Mouse (Mus musculus) adrenal gland, postnatal 36 days (tissue): ENCODE results near the gene Mtus2. TPM values are rescaled to one million over a fixed set of nuclear protein-coding genes. Genes with fewer than 3 reads are reported as not detected.
A peak's percentile ranks its signal among the peaks of the same experiment; 100 is the strongest.

Source experiments
- DNase-seq, 2 experiments: peaks; one replicate each; pipeline ENCODE4 v3.0.0; 2021; ENCODE audit warnings: mixed read lengths in 1 of 2
- total RNA-seq, 2 experiments: library from RNA; stranded (reverse); gene quantifications; 2 replicates each; pipeline ENCODE4 v1.2.3; 2021

The Mtus2 gene
- total RNA-seq, 2 experiments from 2014 or later: 1.1 to 4.2 TPM

DNA sequence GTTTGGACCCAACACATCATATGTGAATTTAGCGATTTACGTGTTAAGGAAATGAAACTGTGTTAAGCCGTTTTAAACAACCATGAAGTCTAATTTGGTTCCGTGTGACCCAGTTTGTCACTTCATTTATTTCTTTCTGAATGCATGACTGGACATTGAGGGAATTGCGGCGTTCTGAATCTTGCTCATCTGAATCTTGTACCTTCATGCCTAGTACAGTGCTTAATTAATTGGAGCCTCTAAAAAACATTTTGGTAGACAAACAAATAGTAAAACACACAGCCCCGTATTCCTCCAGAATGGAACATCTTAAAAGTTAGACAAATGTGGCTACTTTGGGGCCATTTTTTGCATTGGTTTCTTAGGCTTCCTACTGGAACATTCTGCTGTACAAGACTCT is 84.5 kb downstream of the Mtus2 start:
- DNase-seq: no peak

DNA sequence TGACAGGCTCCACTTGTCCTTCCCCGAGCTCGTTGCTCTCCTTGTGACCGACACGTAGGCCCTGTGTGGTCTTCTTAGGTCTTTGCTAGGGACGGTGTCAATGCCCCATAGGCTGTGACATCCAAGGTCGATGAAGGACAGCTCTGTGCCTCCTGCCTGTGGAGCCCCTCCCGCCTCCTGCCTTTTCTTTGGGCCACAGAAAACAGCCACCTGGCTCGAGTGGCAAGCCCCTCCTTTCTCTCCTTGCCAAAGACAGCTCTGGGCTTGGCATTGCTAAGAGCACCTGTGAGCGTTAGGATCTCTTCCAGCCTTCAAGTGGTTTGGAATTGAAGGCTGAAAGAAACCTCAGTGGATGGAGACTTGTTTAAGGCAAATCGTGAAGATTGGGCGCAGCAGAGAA is 91.1 kb downstream of the Mtus2 start:
- DNase-seq: no peak

DNA sequence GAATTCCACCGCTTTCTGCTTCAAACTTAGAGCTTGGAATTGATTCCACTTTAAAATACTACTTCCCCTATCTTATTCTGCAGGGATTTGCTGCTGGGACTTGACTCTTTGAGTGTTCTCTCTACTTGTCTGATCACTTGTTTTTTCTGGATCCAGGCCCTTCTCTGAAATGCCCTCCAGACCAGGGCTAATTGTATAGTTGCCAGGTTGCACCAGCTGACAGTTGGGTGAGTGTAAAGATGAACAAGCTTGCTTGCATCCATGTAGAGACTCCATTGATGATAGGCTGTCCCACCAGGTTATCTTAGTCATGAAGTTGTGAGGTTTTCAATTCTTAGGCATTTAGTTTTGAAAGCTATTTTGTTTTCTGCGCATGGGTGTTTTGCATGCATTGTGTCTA is 92.2 kb downstream of the Mtus2 start:
- DNase-seq: no peak

DNA sequence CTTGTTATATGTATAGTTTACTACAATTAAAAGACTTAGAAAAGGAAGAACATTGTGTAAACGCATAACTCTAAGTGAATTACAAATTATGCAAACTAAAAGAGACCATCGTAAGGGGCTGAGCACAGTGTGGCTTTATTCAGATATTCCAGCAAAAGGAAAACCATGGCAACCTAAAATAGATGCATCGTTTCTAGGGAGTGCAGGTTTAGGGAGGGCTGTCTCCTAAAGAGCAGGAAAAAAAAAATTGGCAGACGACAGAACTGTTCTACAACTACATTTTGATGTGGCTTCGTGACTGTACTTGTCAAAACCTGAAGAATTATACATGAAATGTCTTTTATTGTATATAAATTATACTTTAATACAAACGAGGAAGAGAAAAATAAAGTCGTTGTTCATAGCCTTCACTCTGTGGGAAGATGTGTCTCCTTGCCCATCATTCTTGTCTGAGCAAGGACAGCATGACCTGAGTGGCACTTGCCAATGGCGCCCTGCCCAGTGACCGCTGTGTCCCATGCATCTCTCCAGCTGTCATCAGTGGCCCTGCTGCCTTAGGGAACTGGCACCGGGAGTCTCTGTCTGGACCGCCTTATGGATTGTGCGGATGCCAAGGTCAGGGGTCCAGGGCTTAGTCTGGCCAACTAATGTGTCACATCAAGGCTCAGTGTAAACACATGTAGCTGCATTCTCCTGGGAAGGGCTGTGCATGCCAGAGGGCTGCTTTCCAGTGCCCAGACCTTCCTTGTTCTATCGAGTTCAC is 95.9 kb downstream of the Mtus2 start:
- peak; percentile 68 to 89 for DNase-seq

DNA sequence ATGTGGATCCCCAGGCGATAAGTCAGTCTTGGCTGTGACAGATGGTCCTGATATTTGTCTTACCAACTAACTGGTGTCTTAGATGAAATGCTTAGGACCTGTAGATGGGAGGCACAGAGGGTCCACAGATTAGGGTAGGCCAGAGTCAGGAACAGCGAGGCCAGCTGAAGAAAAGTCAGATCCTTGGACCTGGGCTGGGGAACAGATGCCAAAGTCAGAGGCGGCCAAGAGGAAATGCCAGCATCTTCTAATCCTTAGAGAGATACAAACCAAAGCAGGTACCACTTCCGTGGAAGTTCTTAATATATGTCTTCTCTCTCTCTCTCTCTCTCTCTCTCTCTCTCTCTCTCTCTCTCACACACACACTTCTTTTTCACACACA is 96.5 kb downstream of the Mtus2 start:
- DNase-seq: peak in 1 of 2 experiments; percentile 2

DNA sequence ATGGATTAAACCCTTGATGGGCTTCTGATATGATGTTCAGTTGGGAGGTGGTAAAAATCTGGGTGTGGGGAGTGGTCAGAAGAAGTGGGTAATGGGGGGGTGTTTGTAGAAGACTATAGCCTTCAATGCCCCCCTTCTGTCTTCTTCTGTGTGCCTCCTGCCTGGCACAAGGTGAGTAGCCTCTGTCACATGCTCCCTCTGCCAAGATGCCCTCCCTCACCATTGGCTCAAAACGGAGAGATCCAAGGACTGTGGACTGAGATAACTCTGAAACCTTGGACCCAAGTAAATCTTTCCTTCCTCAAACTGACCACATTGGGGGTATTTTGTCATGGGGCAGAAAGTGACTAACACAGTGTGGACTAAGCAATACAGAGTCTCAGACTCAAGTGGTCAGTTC is 99.7 kb downstream of the Mtus2 start:
- DNase-seq: no peak

DNA sequence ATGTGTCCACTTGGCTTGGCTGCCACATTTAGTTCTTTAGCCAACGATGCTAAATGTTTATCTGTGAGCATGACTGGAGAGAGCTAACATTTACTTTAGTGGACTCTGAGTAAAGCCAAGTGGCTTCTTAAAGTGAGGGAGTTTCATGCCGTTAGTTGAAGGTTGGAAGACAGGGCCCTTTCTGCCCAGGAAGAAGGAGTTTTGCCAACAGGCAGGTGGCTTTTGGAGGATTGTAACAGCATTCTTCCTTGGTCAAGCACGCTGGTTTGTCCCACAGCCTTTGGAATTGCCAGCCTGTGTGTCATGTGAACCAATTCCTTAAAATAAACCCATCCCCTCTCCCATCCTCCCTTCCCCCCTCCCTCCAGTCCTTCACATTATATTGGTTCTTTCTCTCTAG is 100.3 kb downstream of the Mtus2 start:
- DNase-seq: no peak

DNA sequence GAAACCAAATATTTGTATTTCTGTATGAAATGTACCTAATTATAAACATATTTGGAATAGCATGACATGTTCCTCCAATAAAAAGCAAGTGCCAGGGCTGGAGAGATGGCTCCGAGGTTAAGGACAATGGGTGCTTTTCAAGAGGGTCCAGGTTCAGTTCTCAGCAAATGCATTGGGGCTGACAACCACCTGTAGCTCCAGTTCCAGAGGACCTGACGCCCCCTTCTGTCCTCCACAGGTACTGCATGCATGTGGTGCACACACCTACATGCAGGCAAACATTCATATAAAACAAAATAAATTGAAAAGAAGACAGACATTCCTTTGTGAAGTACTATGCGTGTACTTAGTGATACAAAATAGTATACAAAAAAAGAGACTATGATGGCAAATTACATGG is 102.2 kb downstream of the Mtus2 start:
- no peak for DNase-seq

DNA sequence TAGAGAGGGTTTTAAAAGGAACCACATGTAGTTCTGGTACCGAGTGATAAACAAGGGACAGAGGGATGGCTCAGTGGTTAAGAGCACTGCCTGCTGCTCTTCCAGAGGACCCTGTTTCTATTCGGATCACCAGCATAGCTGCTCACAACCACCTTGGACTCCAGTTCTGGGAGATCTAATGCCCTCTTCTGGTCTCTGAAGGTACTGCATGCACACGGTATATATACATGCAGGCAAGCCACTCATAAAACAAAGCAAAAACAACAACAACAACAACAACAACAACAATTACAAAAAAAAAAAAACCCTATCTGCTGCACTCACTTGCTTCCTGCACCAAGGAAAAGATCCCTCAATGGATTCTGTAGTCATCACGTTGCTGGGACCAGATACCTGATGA is 104.7 kb downstream of the Mtus2 start:
- DNase-seq: no peak

DNA sequence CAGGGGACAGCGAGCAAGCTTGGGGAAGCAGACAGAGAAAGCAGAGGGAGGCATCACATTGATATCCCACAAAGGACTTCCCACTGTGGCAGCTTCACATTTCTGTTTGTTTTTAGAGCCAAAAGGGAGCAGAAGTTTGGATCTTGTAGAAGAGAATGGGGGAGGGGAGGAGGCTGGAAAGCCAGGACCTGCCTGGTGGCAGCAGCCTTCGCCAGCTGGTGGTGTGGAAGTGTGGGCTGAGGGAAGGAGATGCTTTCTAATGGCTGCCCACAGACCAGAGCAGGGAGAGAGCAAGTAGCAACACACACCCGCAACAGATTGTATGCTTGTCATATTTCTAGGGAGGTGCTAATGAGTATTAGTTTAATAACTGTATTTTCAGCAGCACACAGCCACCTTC is 106.6 kb downstream of the Mtus2 start:
- no peak for DNase-seq

DNA sequence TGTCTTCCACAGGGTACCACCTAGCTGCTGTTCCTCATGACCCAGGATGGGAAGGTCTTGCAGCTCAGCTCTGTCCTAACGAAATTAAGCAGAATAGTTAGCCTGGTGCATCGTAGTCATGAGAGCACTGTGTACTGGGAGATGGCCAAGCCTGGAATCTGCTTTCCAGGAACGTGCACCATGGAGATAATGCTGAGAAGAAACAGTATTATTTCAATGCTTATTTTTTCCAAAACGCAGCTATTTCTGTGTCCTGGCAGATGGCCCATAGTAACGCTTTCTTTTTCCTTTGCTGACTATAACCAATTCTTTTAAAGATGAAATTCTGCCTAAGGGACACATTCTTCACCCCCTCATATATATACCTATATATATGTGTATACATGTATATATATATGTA is 108.1 kb downstream of the Mtus2 start:
- no peak for DNase-seq

DNA sequence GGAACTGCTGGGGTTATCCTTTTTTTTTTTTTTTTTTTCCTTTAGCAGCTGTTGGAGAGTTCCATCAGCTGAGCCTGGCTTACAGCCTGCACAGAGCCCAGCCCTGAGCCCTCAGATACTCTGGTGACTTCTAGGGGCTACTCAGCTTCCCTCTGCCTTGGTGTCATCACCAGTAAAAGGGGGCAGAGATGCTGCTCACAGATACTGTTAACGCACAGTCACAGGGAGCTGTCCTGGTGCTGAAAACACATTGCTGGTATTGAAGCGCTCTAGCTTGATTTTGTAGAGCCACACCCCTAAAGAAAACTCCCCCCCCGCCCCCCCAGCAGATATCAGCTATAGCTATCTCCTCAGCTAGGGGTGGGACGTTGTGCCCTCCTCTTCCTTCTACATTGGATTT is 112.8 kb downstream of the Mtus2 start:
- DNase-seq: peak; percentile 52

DNA sequence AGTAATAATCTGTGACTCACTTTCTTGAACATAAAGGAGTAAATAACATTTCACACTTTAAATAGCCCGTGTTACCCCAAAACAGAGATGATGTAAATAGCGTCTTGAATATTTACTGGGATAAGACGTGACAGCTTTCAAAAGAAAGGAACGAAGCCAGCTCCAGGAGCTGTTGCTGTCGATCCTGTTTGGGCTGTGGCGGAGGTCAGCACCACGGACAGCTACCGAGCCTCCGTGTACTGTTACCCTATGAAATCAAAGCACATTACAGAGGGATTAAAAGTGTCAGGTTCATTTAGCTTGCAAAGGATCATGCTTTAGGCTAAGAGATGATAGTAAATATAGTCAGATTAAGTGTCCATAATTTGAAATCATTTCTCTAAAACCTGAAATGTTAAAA is 114.7 kb downstream of the Mtus2 start:
- peak; percentile 55 to 72 for DNase-seq

DNA sequence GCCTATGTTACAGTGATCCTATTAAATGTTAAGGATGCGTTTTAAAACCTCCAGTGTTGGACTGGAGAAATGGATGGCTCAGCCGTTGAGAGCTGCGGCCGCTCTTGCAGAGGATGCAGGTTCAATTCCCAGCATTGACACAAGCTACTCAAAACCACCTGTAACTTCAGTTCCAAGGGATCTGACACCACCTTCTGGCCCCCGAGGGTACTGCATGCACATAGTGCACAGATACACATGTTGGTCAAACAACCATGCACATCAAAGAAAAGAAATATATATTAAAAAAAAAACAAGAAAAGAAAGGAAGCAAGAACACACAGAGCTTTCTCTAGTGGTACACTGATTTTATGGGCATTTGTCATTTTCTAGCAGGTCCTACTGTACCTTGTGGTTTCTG is 116.3 kb downstream of the Mtus2 start:
- DNase-seq: no peak

DNA sequence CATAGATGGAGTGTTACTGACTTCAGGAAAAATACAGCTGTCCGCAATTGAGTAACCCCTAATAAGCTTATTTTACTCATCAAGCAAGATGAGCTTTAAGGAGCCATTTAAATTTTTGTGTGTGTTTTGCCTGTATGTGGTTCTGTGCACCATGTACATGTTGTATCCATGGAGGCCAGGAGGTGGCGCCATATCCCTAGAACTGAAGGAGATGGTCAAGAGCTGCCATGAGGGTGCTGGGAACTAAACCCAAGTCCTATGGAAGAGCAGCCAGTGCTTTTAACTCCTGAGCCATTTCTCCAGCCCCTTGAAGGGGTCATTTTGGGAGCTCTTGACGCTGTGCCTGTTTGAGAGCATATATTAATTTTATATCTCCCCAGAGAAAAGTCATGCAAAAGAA is 122.6 kb downstream of the Mtus2 start:
- no peak for DNase-seq

DNA sequence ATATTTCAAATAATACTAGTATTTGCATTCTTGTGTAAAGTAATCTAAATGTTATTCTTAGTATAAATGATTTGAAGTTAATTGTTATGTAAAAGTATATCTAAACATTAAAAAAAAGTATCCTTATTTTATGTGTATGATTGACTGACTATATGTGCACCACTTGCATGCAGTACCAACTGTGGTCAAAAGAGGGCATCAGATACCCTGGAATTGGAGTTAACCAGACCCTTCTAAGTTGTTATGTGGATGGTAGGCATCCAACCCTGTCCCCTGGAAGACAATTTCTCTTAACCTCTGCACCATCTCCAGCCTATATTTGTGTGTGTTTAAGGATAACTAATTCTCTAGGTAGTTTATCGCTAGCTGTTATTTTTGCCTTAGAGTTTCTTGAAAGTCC is 126.4 kb downstream of the Mtus2 start:
- no peak for DNase-seq

DNA sequence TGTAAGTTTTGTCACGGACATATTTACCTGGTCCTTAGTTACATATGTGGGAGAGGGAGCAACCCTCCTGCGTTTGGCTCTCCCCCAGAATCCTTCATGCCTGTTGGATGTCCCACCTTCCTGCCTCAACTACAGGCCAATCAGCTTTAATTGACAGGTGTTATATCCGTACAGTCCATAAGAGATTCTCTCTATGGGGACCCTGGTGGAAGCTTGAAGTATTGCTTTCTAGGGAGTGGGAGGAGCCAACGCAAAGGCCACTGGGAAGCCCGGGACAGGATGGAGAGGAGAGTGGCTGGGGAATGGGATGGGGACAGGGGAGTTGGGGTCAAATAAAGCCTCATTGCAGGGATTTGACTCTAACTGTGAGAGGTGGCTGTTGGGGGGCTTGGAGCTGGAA is 127.6 kb downstream of the Mtus2 start:
- no peak for DNase-seq

DNA sequence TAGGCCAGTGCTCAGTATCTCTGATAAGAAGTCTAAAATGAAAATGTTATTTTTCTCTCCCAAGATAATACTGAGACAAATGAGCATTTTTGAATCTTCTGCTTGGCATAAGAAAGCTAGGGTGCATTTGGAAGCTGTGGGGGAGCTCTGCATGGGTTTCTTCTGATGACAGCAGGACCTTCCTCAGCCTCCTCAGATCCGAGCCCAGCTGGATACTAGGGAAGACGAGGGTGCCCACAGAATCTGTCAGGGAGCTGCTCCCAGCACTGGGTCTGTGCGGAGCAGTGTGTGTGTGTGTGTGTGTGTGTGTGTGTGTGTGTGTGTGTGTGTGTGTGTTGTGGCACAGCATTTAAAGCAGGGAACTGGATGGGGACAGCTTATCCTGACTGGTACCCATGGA is 130.7 kb downstream of the Mtus2 start:
- no peak for DNase-seq

DNA sequence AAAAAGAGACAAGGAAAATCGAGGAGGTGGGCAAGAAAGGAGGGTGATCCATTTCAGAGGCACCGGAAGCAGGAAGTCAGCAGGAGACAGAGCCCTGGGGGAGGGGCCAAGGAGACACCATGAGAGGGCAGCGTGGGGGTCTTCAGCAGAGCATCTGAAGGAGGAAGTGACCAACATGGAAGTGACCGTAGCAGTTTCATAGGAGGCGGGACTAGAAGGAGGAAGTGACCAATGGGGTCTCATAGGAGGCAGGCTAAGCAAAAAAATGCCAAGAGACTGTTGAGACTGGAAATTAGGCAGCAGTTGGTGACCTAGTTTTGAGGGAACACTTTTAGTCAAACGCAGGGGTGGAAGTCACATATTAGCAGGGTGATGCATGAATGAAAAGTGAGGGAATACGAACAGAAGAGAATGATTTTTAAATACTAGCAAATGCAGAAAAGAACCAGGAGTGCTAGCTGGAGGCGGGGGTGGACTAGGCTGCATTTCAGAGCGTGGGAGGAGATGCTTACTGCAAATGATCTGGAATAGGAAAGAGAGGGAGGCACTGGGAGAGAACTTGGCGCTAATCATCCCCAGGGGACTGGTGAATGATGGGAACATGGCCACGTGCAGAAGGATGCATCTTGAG is 133.2 kb downstream of the Mtus2 start:
- no peak for DNase-seq

DNA sequence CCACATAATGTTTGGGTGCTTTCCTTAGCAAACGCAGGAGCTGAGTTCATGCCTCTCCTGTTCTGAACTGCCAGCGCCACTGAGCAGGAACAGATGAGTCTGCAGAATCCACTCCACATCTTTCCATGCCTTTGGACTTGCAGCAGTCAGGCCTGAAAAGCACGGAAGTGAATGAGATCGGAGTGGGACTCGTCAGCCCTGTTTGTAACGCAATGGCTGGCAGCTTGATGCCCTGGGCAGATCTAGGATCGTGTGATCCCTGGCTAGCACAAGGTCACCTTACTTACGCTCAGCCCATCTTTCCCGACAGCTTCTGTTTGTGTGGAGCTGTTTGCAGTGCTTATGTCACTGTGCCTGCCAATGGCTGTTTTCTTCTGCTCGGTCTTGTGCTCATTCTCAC is 137.5 kb downstream of the Mtus2 start:
- no peak for DNase-seq

DNA sequence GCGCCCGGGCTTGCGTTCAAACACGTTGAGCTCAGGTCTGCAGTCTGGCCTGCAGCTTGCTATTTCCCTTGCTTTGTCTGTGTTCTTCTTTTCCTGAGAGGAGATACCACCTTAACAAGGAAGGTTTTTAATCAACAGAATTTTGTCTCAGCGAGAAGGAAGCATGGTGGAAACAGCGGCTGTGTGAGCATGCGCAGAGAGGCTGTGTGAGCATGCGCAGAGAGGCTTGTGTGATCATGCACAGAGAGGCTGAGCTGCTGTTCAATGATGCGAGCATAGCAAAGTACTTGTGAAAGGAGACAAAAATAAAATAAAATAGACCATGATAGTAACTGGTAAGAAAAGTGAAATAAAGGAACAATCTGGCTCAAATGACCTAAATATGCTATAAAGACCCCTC is 142.2 kb downstream of the Mtus2 start:
- DNase-seq: no peak

DNA sequence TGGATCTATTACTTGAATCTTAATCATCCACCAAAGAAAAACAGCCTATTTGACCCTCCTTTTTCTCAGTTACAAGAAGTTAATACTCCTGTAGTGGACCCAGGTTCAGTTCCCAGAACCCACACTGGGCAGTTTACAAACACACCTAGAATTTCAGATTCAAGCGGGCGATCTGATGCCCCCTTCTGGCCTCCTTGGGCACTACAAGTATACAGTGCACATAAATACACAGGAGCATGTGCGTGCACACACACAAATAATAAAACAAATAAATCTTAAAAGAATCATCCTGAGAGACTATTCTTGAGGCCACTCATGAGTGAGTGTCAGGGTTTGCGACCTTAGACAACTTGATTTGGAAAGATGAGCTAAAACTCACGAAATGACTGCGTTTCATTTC is 150.2 kb downstream of the Mtus2 start:
- no peak for DNase-seq

DNA sequence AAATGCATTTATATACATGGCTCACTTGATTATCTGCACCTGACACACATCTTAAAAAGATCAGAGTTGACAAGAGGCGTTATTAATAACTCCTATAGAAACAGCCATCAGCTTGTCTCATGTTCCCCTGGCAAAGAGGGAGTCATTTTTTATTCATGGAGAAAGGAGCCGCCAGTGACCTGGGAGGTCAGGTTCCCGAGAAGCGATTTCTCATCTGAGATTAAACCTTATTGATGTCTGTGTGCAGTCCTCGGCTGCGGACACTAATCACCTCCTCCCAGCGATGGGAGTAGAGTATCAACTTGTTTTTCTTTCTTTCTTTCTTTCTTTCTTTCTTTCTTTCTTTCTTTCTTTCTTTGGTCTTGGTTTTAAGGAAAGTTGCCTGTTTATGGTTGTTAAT is 150.8 kb downstream of the Mtus2 start:
- DNase-seq: no peak

DNA sequence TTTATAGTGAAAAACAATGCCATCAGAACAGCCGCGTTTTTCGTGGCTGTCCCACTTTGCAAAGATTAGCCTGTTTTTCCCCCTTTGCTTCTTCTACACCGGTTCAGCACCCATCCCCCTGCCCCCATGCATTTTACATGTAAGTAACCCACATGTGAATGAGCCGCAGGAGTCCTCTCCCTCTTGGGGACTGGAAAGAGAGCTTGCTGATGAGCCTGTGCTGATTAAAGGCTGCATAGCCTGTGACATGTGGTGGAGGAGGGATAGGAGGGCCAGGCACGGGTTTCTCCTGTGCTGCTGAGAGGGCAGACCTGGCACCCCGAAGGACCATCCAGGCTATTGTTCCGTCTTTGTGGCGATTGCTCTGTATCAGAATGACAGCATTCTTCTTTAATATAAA is 151.2 kb downstream of the Mtus2 start:
- DNase-seq: no peak
